Mouse (Mus musculus): ENCODE results near the gene Sclt1.

- TF ChIP-seq CTCF (IDR thresholded peaks at IDR 0.05; ENCODE audit: low read depth): no peak
- TF ChIP-seq EP300 (optimal IDR thresholded peaks at IDR 0.05): no peak
Observed at GRCm38 (mm10) chr3:41602933-41603332, 139.4 kb downstream of the Sclt1 start.

Data from stomach, postnatal 0 days (tissue).